Mouse (Mus musculus) CD4-positive, CD25-positive, alpha-beta regulatory T cell, adult 2 months (primary cell): Measurements from ENCODE around the gene Fmod.

Source experiments
- DNase-seq: peaks from one replicate; pipeline ENCODE4 v3.0.0-alpha.2; 2012; ENCODE audit warnings: low read depth, low spot score

The Fmod gene

DNA sequence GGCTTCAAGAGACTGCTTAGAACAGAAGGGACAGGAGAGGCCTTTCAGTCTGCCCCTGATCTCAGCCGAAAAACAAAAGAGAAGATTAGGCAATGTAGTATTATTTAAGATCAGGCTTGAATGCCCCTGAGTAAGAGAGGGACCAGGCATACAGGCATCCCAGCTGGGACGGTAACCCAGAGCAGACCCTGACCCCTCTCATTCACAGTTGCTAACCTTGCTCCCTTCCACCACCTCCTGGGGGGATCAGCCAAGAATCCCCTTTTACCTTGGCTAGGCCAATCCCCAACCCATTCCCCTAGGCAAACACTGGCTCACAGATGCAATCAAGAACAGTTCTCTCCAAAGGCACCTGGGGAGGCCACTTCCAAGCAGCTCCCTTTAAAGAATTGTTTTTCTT lies 39.7 kb downstream of the Fmod start:
- DNase-seq: peak; percentile 38

DNA sequence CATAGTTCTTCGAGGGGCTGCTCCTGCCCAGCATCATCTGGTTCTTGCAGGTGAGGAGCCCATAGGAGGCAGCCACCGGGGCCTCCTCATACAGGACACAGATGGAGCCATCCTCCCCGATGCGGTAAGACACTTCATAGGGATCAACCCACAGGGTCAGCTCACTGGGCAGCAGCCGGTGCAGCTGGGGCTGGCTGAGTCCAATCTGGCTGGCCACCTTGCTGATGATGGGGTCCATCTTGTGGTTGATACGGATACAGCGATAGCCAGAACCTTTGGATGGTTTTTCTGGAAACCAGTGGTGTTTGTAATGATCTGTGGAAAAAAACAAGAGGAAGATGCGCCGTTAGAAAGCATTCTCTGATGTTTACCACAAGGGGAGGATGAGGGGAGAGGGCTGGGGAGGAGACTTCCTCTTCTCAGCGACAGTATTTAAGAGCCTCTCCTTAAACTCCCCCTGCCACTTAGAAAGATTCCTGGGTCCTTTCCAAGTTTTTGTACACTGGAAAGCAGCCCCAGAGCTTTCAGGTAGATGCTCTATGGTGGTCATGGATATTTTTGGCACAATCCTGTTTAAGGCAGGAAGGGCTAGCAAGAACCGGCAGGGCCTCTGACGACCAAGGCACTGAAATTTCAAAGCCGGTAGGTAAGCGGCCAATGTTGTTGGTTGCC lies 40.5 kb downstream of the Fmod start:
- DNase-seq: peak; percentile 78

DNA sequence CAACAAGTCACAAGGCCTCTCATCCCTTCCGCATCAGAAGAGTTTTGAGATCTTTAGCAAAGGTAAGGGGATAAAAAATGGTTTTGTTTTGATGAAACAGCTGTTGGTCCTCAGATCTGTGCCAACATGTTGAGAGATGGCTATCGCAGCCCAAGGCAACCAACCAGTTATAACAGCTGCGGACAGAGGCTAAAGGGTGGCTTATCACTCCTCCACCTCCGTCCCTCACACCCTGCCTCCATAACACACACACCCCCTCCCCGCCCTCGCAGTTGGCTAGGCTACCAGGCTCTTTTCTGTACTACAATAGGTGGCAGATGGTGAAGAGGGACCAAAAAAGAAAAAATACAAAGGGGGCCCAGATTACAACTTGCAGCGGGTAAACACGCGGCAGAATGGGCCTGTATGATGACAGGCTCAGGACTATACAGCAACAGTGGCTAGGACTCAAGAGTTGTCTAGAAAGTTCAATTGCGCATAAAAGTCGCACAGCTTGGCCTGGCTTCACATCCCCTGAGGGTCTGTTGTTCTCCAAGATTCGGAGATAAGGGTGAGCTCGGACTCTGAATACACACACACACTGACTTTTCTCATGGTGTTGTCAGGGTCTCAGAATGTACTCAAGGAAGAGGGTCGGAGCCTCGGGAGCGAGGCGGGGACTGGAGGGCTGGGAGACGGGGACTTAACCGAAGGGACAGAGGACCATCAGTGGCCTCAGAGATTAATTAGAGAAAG lies 41.2 kb downstream of the Fmod start:
- peak; percentile 69 for DNase-seq

DNA sequence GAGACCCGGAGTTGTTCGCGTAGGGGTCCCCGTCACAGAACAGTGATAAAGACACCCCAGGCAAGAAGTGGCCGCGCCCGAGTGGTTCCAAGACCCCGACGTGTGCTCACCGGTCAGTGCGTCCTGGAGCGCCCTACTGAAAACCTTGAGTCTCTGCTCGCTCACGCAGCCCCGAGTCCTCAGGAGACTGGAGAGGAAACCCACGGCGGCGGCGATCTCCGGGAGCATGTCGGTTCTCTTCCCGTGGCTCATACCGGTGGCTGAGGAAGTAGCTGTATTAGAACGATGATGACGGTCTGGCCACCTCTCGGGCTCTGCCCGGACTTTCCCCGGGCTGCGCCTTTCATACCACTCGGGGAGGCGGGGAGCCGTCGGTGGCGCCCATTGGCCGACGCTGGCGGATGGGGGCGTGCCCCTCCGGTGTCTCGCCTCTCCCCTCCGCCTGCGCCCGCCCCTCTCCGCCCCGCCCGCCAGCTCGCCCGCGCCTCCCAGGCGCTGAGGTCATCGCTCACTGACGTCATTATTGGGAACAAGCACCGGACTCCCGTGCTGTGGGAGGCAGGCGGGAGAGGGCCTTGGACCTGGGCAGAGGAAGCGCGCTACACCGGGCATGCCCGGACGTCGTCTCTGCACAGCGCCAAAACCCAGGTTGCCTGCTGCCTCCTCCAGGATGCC lies 41.9 kb downstream of the Fmod start, which contains the start of gene Btg2:
Gene Btg2, minus strand, starts transcription at position 319 of the 675 bp plus-strand sequence.
- DNase-seq: peak; percentile 97

DNA sequence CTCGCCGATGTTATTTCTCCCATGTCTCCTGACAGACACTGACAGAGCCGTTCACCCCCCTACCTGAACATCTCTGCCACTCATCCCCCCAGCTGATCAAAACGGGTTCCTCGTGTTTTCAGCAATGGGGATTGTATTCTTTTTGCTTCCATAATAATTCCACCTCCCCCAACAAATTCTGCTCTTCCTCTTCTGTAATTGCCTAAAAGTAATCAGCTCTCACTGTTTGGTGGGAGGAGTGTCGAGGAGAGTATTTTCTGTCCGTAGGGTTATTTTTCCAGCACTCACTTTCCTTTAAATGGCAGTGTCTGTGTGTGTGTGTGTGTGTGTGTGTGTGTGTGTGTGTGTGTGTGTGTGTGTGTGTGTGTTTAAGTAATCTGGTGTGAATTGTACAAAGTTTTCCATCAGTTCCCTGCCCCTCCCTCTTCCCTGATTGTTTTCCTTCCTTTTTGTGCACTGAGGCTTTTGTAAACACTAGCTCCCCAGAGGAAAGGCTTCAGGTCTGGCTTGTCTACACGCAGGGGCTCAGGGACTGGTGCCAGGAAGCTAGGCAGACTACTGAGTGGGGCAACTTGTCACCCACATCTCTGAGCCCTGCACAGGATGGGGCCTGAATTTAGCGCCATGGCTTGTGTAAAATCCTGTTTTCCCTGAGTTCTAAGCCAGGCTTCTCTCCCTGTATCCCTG lies 42.6 kb downstream of the Fmod start:
- peak; percentile 74 for DNase-seq

DNA sequence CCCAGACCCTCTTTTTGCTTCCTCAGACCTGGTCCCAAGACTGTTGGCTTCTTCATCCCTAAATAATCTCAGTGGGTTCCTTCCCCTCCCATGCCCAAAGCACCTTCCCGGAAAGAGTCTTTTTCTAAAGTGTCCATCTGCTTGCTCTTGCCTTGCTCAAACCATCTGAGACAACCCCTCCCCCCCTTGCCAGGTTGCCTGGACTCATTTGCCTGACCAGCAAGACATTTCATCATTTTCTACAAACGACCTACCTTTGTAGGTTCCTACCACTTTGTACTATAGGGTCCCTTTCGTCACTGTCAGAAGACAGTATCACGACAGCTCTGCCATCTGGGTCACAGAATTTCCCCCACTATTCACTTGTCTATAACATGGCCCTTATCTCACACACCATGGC lies 43.4 kb downstream of the Fmod start:
- DNase-seq: no peak

DNA sequence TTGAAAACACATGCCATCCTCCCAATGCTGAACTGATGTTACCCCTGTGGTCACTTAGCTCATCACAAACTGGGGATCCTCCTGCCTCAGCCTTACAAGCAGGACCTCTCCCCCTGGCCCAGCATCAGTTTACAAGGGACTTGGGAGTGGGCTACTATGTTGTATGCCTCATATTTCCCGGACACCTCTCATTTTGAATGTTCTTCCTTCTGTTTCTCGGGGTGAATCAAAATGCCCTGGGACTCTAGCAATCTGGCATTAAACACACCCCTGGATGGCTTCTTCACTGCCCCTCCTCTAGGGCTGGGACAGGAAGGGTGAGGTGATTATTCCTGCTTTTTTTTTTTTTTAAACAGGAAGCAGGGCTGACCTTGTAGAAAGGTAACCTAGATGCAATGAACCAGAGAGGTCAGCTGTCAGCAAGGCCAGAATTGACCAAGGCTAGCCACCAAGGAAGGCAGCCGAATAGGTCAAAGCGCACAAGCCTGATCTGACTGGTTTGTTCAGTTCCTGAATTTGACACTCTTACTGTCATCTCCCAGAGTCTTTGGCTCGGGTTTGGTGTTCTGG lies 43.9 kb downstream of the Fmod start:
- DNase-seq: no peak

DNA sequence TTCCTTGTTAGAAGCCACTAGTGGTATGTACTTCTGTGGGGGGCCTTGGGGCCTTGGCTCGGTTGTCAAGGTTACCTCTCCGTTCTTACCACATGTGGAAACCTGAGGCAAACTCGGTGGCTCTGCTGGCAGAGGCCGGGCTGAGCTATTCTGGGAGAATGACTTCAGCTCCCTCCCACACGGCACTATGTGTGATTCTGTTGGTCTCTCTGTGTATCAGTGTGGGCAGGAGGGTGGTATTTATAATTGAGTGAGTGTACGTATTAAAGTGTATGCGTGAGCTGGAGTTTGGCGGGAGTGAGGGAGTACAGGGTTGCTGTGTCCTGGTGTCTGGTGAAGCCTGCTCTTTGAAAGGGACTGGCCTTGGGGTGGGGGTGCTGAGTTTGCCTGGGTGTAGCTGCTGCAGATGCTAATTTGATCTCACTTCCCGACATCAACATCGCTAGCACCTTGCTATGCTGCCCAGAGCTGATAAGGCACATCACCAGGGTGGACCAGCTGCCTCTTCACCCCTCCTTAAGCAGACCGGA lies 46.0 kb downstream of the Fmod start:
- DNase-seq: peak; percentile 63

DNA sequence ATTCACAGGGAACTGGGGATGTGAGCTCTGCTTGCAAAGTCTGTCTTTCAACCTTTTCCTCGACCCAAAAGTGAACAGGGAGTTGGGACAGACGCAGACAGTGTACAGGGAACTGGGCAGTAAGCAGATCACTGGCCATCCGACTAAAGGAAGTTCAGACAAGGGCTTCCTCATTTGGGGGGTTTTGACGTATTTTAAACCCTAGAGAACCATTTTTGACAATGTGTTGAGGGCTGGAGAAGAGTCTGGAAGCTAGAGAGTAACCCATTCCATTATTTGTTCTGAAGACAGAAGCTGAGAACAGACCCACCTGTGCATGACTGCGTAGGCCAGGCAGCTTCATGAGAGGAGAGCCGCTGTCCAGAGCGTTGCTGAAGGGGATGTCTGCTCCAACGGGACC lies 46.6 kb downstream of the Fmod start:
- no peak for DNase-seq

DNA sequence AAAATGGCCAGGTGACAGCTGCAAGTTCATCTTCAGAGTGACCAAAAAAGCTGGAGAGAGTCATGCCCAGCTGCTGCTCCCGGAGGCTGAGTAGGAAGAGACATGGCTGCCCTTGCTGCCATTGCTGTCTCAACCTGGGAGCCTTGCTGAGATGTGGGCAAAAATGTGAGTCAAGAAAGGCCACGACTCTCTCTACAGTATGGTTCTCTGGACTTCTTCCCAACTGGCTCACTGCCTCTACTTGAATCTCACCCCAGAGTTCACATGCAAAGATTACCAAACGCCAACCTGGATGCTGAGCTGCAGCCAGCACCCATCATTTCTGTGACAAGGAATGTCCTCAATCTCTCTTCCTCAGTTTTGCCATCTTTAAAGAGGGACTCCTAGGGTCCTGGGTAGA lies 47.1 kb downstream of the Fmod start:
- DNase-seq: no peak

DNA sequence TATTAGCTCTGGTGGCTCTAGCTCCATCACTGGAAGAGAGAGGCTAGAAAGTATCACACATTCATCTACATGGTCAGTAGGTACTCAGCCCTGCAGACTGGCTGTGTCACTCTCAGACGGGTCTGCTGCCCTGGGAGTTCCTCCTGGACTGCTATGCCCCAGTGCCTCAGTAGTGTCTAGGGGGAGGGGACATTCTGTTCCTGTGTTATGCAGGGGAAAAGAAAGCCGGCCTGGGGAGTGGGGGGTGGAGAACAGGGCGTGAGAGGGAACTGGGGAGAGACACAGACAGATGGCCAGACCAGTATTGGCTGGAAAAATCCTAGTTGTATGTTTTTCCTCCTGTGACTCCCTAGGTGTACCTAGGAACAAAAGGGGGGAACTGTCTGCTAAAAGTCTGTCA lies 49.0 kb downstream of the Fmod start:
- DNase-seq: no peak

DNA sequence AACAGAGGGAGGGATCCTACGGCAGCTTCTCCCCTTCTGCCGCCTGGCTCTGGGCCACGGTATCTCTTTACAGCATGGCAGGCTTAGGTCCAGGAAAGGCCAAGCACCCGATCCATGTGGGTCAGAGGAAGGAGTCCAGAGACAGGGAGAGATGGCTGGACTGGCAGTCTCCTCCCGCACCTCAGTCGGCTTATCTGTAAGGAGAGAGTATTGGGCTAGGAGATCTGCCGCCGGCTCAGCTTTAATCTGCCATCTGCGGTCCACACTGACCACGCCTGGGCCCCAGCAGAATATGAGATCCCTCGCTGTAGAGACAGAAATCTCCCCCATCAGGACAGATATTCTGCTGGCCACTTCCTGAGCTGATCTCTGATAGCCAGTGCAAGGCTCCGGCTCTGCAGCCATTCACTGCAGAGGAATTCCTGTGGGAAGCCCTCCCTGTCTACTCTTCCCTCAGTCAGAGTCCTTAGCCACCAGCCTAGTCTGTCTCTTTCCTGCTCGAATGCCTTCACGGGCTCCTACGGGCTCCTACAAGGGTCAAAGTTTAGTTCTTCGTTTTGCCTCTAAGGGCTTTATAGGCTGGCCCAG lies 49.9 kb downstream of the Fmod start:
- no peak for DNase-seq

DNA sequence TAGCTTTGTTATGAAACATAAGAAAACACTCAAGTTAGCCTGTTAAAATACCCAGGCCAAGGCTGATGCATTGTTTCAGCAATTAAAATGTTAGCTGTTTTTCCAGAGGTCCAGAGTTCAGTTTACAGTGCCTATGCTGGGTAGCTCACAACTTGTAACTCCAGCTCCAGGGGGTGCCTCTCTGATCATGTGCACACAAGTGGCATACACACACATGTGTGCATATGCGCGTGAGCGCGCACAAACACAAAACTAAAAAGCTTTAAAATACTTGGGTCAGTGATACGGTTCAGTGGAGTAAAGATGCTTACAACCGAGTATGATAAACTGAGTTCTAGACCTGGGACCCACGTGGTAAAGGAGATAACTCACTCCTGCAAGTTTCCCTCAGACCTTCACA lies 52.0 kb downstream of the Fmod start:
- no peak for DNase-seq

DNA sequence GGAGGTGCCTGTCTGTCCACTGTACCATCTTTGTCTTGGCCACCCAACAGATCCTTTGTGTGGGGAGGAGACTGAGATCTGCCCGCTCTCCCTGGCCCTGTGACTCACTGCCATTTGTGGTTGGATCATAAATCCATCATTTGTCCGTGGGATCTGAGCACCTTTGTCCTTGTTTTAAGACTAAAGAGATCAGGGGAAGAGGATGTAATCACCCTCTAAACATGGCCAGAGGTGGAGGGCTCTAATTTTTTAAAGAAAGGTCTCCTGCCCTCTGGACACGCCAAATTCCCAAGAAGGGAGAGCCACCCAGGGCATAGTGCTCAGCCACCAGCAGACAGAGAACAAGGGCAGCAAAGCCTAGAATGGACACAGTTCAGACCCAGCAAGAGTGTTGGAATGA lies 54.8 kb downstream of the Fmod start:
- DNase-seq: no peak

DNA sequence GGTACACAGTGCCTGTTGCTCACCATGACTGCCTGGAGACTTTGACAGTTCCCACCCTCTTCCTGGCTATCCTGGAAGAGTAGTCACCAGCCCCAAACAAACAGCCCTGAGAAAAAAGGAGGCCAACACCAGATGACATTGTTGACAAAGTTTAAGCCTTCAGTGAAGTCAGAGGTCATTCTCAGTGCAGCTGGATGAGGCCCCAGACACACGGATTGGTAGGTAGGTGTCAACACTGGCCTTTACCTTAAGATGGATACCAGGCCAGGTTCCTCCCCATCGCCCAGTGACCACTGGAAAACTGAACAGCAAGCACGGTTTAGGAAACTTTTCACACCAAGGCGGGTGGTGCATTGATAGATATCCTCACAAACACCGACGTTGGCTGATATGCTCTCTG lies 55.3 kb downstream of the Fmod start:
- DNase-seq: no peak

DNA sequence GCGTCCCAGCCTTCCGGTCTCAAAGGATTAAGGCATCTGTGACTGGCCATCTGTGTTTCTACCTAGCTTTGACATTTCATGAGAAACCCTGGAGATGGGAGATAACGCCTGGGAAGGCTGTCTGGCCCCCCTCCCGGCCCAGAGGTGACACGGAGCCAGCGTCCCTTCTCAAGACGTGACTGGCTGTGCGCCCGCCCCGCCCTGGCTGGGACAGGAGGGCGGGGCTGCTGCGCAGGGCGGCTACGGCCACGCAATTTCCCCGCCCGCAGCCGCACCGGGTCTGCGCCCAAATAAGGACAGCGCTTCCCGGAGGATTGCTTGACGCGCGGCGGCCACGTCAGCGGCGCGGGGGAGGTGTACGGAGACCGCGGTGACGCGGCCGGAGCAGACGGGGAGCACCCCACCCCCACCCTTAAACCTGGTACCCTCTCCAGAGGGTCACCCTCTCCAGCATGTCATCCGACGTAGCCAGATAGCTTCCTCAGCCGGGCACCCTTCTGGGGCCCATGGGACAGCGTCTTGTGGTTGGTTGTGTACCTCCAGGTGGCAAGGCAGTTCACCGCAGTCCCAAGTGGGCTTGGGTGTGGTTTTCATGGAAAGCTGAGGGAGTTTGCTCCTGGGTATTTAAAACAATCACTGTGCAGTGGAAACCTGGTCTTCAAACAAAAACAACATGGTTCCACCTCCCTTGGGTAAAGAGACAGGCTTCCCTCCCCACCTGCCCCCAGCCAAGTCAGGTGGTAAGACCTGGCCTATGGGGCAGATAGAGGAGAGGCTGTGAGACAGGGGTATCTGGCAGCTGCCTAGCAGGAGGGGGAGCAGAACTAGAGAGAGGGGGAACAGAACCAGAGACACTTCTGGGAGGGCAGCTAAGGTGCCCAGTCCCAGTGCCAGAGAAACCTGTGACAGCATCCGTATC lies 56.1 kb downstream of the Fmod start:
- peak; percentile 98 for DNase-seq

DNA sequence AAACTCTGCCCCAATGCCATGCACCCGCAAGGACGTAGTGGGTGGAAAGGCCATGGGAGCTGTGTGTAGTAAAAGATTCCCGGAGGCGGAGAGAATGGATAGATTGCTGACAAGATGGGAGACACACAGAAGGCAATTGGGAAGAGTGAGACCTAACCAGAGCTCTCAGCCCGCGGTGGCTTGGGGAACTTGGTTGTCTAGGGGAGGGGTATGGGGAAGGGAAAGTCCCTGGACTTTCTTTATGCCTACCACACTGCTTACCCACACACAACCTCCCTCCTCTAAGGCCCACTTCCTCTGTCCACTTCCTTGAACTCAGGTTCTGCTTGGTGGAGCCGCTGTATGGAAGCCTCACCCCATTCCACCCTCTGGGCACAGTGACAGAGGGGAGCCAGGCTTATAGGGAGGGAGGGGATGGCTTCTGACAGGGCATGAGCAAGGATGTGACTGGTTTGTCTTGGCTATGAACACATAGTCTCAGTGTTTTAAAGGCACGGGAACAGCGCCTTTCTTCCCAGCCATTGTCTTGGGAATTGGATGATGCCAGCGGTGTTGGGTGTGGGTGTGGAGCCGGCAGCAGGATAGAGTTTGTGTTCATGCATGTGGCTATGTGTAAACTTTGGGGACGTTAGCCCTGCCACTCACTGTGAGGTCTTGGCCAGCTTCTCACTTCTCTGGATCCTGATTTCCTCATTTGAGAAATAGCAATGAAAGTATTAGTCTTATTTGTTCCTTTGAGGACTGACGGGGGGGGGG lies 56.9 kb downstream of the Fmod start:
- DNase-seq: peak; percentile 79

DNA sequence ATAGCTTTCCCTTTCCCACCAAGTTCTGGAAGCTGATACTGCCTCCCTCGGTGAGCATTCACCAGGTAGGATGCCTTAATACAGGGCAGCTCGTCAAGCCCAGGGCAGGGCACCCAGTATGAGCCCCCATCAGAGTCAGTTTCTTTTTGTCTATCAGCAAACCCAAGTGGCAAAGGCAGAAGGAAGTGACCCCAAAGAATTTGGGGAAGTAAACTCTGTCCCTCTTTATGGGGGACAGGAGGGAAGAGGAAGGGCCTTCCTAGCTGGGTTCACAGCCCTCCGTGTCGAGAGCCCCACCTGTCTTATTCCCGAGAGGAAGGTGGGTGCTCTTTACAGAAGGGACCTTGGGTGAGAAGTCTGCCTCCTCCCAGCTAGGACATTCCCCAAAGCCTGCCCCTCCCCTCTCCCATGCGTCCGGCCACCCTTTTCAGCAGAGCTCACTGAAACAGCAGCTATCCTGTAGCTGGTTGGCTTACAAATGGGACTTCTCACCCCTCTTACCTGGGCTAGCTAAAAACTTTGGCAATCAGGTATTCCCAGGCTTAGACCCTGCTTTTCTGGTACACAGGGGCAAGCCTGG lies 58.1 kb downstream of the Fmod start:
- DNase-seq: no peak

DNA sequence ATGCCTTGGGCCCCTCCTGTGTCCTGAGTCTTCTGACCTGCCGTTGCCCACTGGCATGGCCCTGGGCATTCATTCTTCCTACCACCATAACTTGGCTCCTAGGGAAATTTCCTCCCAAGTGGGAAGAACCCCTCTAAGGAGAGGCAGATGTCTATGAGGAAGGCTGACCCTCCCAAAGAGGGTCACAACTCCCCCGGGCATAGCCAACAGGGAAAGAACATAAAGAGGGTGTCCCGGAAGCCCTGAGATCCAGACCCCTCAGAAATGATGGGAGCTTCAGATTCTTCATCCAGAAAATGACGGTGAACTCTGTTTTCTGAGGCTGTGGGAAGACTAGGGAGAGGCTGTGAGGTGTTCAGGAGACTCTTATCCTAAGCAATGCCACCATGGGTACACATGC lies 58.7 kb downstream of the Fmod start:
- DNase-seq: no peak
